Mouse (Mus musculus) neural tube, embryonic 13.5 days (tissue): ENCODE measurements around the gene Mfsd12. TPM values are rescaled to one million over a fixed set of nuclear protein-coding genes. Genes with fewer than 3 reads are reported as not detected.

ENCODE experiments used
- ATAC-seq: fragments of 200-750 bp; cut with Nextera tagmentation; 2 replicates; pipeline ENCODE4 v1.8.0; 2017; ENCODE audit warnings: low read depth, mild to moderate bottlenecking, moderate TSS enrichment, moderate library complexity
- H3K27ac ChIP-seq: fragments of 300-500 bp; sonication (generic); replicated peaks from 2 replicates; pipeline ENCODE4 v1.5.1; 2015; ENCODE audit warnings: moderate library complexity, mild to moderate bottlenecking, inconsistent platforms
- H3K27me3 ChIP-seq: fragments of 300-500 bp; sonication (generic); 2 replicates; pipeline ENCODE4 v1.6.1; 2015; ENCODE audit warnings: mild to moderate bottlenecking, inconsistent platforms
- H3K36me3 ChIP-seq: fragments of 300-500 bp; sonication (generic); 2 replicates; pipeline ENCODE4 v1.6.1; 2015; ENCODE audit warnings: mild to moderate bottlenecking, inconsistent platforms
- H3K4me1 ChIP-seq: fragments of 300-500 bp; sonication (generic); replicated peaks from 2 replicates; pipeline ENCODE4 v1.6.1; 2015; ENCODE audit warnings: inconsistent platforms
- H3K4me2 ChIP-seq: fragments of 300-500 bp; sonication (generic); 2 replicates; pipeline ENCODE4 v1.6.1; 2015; ENCODE audit warnings: inconsistent platforms, mild to moderate bottlenecking, moderate library complexity
- H3K4me3 ChIP-seq: fragments of 300-500 bp; sonication (generic); 2 replicates; pipeline ENCODE4 v1.5.1; 2015; ENCODE audit warnings: mild to moderate bottlenecking, inconsistent platforms
- H3K9ac ChIP-seq: fragments of 300-500 bp; sonication (generic); 2 replicates; pipeline ENCODE4 v1.6.1; 2015; ENCODE audit warnings: moderate library complexity, mild to moderate bottlenecking, inconsistent platforms
- H3K9me3 ChIP-seq: fragments of 300-500 bp; sonication (generic); 2 replicates; pipeline ENCODE4 v1.6.1; 2016; ENCODE audit warnings: inconsistent platforms
- WGBS: fragments of 180-500 bp; shearing (Covaris S2); methylation state at CpG from one replicate; pipeline ENCODE4 v1.1.7; 2015; 5-methylcytosine and 5-hydroxymethylcytosine counted together
- polyA plus RNA-seq: library from polyadenylated mRNA; unstranded; fragments of >200 nt; fragmentation: Nextera tagmentation; extraction: Ambion mirVana; gene quantifications from 2 replicates; pipeline ENCODE4 v1.2.1, GENCODE M21; 2015

Gene Mfsd12
- polyA plus RNA-seq, 1 experiment from 2014 or later, result 17.8 TPM

DNA sequence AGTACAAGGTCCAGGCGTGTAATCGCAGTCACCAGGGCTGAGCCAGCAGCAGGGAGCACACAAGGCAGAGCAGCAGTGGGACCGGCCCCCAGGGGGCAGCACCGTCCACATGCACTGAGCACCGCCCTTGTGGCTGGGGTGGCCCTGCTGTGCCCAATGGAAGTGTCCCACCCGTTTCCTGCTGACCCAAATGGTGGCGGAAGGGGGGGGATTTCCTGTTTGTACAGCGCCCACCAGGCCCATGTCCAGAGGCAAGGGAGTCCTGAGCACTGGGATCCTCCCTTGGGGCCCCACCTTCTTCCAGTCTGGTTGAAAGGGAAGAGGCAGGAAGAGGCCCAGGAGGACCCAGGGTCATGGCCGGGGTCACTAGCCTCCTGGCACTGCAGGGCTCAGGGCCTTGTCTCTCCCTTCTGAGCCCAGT, 51.6 kb downstream of the Mfsd12 start:
- Histone ChIP-seq H3K4me3 (no peak overlapping the region), H3K9me3 (no peaks in the 10 kb centered on the region), H3K4me2 (peak overlapping the region; percentile 22; the same call in 1 of the 2 replicates), H3K36me3 (peaks cover 46% of the 10 kb centered on the region), H3K4me1 (peaks cover 87% of the 10 kb centered on the region), H3K27ac (peak overlapping the region; percentile 61; the same call in 1 of the 2 replicates), H3K27me3 (peaks cover 22% of the 10 kb centered on the region), H3K9ac (no peak overlapping the region)
- WGBS, result 18% methylated on average over 9 of the region's 9 CpGs
- ATAC-seq, result peak; percentile 12; the same call in 1 of the 2 replicates

DNA sequence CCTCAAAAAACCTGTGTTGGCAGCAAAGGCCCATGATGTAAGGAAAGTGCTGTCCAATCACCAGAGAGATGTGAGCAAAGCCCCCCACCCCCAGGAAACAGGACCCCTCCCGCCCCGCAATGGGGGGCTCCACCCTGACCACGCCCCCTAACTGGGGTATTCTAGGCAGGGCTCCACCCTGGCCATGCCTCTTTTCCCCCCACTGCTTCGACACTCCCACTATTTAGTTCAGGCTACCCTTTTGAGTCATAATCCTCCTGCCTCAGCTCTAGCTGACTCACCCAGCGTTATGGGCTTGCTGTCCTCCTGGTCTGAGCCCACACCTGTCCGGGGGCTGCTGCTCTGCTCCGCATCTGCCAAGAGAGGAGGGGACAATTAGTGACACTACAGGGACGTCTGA, 52.0 kb downstream of the Mfsd12 start:
- peaks cover 87% of the 10 kb centered on the region for H3K4me1 ChIP-seq
- no peak overlapping the region; the same call in 1 of the 2 replicates for H3K9ac ChIP-seq
- 13% methylated on average over 8 of the region's 8 CpGs for WGBS
- H3K9me3 ChIP-seq, result no peaks in the 10 kb centered on the region
- H3K36me3 ChIP-seq, result peaks cover 42% of the 10 kb centered on the region
- H3K27me3 ChIP-seq, result peaks cover 22% of the 10 kb centered on the region
- H3K27ac ChIP-seq, result peak overlapping the region; percentile 61
- peak overlapping the region; percentile 22; the same call in 1 of the 2 replicates for H3K4me2 ChIP-seq
- peak overlapping the region; percentile 1; the same call in 1 of the 2 replicates for H3K4me3 ChIP-seq
- ATAC-seq, result no peak

GRCm38 (mm10) chr10:81410350-81410749, 53.1 kb downstream of the Mfsd12 start:
- Histone ChIP-seq H3K4me2 (peak overlapping the region; percentile 22; the same call in 1 of the 2 replicates), H3K27me3 (peaks cover 22% of the 10 kb centered on the region), H3K36me3 (peaks cover 40% of the 10 kb centered on the region), H3K27ac (peak overlapping the region; percentile 88), H3K9me3 (no peaks in the 10 kb centered on the region), H3K4me1 (peaks cover 97% of the 10 kb centered on the region), H3K4me3 (no peak overlapping the region), H3K9ac (peak overlapping the region; percentile 14)
- ATAC-seq, result no peak
- WGBS, result 64% methylated on average over 4 of the region's 4 CpGs

DNA sequence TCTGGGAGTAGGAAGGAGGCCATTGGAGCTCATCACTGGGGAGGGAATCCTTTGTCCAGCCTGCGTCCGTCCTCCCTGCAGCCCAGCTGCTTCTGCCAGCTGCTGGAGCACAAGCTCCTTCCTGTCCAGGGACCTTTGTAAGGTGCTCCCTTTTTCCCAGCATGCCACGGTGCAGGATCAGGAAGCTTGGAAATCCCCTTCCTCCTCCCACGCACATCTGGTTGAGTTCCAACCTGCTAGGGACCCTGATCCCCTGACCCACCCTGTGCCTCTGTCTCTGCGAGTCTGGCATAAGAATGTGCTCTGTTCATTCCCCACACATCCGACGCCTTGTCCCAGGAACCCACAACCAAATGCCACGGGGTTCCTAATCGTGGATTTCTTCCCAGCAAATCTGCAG, 53.7 kb downstream of the Mfsd12 start:
- ATAC-seq, result no peak
- peaks cover 22% of the 10 kb centered on the region for H3K27me3 ChIP-seq
- peaks cover 34% of the 10 kb centered on the region for H3K36me3 ChIP-seq
- H3K9ac ChIP-seq, result peak overlapping the region; percentile 0; the same call in 1 of the 2 replicates
- no peaks in the 10 kb centered on the region for H3K9me3 ChIP-seq
- H3K27ac ChIP-seq, result peak overlapping the region; percentile 88
- peak overlapping the region; percentile 22; the same call in 1 of the 2 replicates for H3K4me2 ChIP-seq
- WGBS, result 68% methylated on average over 9 of the region's 9 CpGs
- peaks cover 100% of the 10 kb centered on the region for H3K4me1 ChIP-seq
- no peak overlapping the region for H3K4me3 ChIP-seq

- H3K27ac ChIP-seq, result peak overlapping the region; percentile 88
- H3K27me3 ChIP-seq, result peaks cover 17% of the 10 kb centered on the region
- H3K36me3 ChIP-seq, result peaks cover 26% of the 10 kb centered on the region
- peaks cover 100% of the 10 kb centered on the region for H3K4me1 ChIP-seq
- 55% methylated on average over 18 of the region's 18 CpGs for WGBS
- peak overlapping the region; percentile 0 for H3K9ac ChIP-seq
- no peak overlapping the region for H3K4me2 ChIP-seq
- H3K4me3 ChIP-seq, result no peak overlapping the region
- H3K9me3 ChIP-seq, result no peaks in the 10 kb centered on the region
- ATAC-seq, result no peak
These were observed 54.4 kb downstream of the Mfsd12 start for GRCm38 (mm10) chr10:81411471-81412400.

GRCm38 (mm10) chr10:81412586-81413309, 55.5 kb downstream of the Mfsd12 start:
- Histone ChIP-seq H3K9me3 (no peaks in the 10 kb centered on the region), H3K4me3 (no peak overlapping the region), H3K27me3 (peaks cover 8% of the 10 kb centered on the region), H3K4me2 (no peak overlapping the region), H3K4me1 (peaks cover 100% of the 10 kb centered on the region), H3K36me3 (peaks cover 19% of the 10 kb centered on the region), H3K9ac (no peak overlapping the region), H3K27ac (peak overlapping the region; percentile 88)
- no peak for ATAC-seq
- 78% methylated on average over 16 of the region's 16 CpGs for WGBS

DNA sequence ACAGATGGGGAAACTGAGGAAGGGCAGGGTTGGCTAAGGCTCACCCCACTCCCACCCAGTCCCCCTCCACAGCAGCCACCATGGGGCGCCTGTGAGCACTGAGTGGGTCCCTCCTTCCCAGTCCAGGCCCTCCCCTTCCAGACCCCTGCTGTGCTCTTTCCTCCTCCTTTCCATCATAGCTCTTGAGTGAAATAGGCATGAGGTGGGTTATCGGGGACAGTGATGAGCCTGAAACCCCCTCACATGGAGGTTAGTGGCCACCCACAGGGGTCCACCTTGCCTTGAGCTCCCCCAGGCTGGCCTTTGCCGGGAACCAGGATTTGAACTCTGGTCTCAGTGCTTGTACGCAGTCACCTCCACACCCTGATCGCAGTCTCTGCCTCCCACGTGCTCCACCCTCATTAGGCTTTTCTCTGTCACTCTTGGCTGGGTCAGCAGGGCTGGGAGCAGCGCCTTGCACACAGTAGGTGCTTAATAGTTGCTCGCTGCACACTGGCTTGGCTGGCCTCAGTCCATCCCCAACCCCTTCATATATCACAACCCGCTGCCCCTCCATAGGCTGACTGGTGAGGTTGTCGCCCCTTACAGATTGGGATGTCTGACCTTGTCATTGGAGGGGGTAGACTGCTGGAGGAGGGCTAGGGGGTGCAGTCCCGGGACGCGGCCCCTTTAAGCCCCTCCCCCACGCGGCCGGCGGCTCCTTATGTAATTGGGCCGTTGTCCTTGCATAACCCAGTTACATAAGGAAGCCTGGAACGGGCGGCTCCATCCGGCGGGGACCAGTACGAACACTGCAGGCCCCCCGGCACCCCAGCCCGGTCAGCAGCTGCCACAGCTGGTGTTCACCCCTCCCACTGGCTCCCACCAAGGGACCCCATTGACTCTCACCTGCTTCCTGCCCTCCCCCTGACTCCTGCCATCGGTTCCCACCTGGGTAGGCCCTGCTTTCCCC, 56.3 kb downstream of the Mfsd12 start:
- Histone ChIP-seq H3K4me3 (0 out of 2 replicates have a peak overlapping the region, but pooled peaks have one; percentile 4), H3K36me3 (0 out of 2 replicates have a peak, but pooled peaks cover 13% of the 10 kb centered on the region), H3K4me1 (peaks cover 100% of the 10 kb centered on the region), H3K9me3 (no peaks in the 10 kb centered on the region), H3K9ac (peak overlapping the region; percentile 35), H3K27me3 (no peaks in the 10 kb centered on the region; the same call in 1 of the 2 replicates), H3K4me2 (peak overlapping the region; percentile 32), H3K27ac (peak overlapping the region; percentile 88)
- no peak for ATAC-seq
- 24% methylated on average over 26 of the region's 26 CpGs for WGBS

- 0 out of 2 replicates have a peak, but pooled peaks cover 17% of the 10 kb centered on the region for H3K36me3 ChIP-seq
- H3K27me3 ChIP-seq, result no peaks in the 10 kb centered on the region
- no peak for ATAC-seq
- H3K4me1 ChIP-seq, result peaks cover 98% of the 10 kb centered on the region
- no peaks in the 10 kb centered on the region for H3K9me3 ChIP-seq
- peak overlapping the region; percentile 32; the same call in 1 of the 2 replicates for H3K4me2 ChIP-seq
- H3K27ac ChIP-seq, result peak overlapping the region; percentile 88
- no peak overlapping the region for H3K4me3 ChIP-seq
- H3K9ac ChIP-seq, result no peak overlapping the region
These were observed 57.4 kb downstream of the Mfsd12 start for GRCm38 (mm10) chr10:81414682-81415081.

DNA sequence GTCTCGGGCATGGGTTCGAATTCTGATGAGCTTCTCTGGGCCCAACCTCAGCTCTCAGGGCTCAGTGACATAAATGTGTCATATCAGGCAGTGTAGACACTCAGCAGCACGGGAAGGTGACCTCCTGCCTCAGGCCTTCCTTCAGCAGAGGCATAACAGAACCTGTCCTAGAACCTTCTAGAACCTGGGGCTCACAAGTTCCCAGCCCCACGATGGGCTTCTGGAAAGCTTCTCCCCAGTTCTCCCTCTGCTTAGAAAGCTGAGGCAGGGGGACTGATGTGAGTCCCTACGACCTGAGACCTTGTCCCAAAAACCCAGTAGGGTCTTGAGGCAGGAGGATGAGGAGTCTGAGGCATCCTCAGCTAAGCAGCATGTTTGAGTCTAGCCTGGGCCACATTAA, 57.9 kb downstream of the Mfsd12 start:
- Histone ChIP-seq H3K9me3 (no peaks in the 10 kb centered on the region), H3K27me3 (no peaks in the 10 kb centered on the region), H3K4me2 (no peak overlapping the region), H3K36me3 (peaks cover 21% of the 10 kb centered on the region; the same call in 1 of the 2 replicates), H3K9ac (no peak overlapping the region), H3K4me3 (no peak overlapping the region), H3K4me1 (peaks cover 94% of the 10 kb centered on the region), H3K27ac (peak overlapping the region; percentile 88)
- ATAC-seq, result no peak
- 70% methylated on average over 5 of the region's 5 CpGs for WGBS
